Mouse (Mus musculus) heart, postnatal 10 days (tissue): Measurements from ENCODE around the gene Cse1l. TPM values are rescaled to one million over a fixed set of nuclear protein-coding genes. Genes with fewer than 3 reads are reported as not detected.

Source experiments
- DNase-seq, 2 experiments: peaks; one replicate each; pipeline ENCODE4 v3.0.0; 2021
- intact Hi-C: fragments of 180-260 bp; cut with DNase I; formaldehyde crosslinking; loops from one replicate; pipeline ENCODE4 v1.15.1; 2025
- total RNA-seq, 2 experiments: library from RNA; stranded (reverse); gene quantifications; 2 replicates each; pipeline ENCODE4 v1.2.3; 2021

The Cse1l gene
- total RNA-seq: 10 to 100 TPM; 48.0 to 53.0 TPM

DNA sequence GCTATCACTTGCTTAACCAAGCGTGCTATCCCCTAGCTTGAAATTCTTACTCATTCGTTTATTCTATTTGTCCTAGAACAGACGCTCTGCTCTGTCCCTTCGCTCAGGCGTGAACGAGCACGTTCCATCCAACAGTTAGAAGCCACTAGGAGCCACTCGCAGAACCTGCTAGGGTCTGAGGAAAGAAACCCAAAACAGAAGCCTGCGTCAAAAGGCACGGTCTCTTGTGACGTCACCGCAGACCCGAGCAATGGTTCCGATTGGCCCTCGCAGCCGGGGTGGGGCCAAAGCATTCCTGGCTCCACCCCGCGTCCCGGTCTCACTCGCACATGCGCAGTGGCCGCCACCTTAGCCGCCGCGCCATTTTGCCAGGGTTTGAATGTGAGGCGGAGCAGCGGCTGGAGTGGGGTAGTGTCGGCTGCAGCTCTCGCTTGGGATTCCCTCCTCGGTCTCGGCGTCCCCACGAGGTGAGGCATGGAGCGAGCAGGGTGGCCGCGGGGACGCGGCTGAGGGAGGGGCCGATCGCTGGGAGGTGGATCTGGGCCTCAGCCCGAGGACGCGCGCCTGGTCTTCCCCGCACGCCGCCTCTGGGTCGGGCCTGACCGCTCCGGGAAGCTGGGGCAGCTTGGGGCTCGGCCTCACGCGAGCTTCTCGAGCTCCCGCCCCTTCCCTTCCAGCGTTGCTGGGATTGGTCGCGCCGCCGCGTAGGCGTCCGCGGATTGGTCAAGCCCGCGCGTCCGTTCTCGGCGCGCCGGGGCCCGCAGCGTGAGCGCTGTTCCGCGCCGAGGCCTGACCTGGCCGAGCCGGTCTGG, at the start of gene Cse1l:
Gene Cse1l (plus strand): TSS at position 330 of the 812 bp plus-strand sequence.
- DNase-seq: peak; percentile 98 to 99
- intact Hi-C loops: no loop called here

- no peak for DNase-seq
- intact Hi-C loops: loop anchor here (5.0 kb wide), 1 partner anchor 264 kb away; no protein-coding TSS in a partner anchor
Measured at GRCm38 (mm10) chr2:166856366-166856765, 49.5 kb upstream of the Cse1l start.

DNA sequence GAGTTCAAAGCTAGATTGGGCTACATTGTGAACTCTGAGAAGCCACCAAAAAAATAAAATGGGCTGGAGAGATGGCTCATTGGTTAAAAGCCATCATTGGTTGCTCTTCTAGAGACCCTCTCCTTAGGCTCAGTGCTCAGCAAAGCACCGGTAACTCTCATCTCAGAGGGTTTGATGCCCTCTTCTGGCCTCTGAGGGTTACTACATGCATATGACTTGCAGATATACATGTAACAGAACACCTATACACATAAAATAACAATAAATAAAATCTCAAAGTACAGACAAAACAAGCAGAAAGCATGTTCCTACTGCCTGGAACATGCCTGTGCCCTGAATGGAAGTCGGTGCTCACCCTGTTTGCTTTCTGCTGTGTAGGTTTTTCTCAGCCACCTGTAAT, 48.7 kb upstream of the Cse1l start:
- DNase-seq: no peak
- intact Hi-C loops: loop anchor here (5.0 kb wide), 1 partner anchor 265 kb away; no protein-coding TSS in a partner anchor

DNA sequence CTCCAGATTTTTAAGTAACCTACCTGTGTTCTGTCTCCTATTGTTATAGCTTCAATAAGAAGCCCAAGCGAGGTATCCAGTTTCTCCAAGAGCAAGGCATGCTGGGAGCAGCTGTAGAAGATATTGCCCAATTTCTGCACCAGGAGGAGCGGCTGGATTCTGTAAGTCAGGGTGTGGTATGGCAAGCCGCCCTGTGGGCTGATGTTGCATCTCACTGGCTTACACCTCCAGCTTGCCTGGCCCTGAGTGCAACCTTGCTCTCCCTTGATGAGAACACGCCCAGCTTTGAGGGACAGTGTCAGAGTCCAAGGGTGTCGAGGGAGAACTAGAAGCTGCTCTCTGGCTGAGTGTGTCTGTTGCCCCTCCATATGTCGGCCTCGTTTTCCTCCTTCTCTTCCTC, 46.6 kb upstream of the Cse1l start:
- no peak for DNase-seq

DNA sequence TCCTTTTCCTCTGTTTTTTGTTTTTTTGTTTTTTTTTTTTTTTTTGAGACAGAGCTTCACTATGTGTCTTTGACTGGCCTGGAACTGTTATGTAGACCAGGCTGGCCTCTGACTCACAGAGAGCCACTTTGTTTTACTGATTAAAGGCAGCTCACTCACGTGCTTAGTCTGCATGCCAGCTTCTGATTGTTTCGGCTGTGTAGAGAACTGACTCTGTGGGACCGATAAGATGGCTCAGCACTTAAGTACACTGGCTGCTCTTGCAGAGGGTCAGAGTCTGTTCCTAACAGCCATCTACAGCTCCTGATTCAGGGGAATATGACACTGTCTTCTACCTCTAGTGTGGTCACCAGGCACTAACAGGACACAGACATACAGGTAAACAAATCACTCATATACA, 43.3 kb upstream of the Cse1l start:
- intact Hi-C loops: no loop called here
- DNase-seq: no peak

More for the DNA sequence above, 46.6 kb upstream of the Cse1l start:
- intact Hi-C loops: loop anchor here (5.0 kb wide), 1 partner anchor 267 kb away; no protein-coding TSS in a partner anchor

GRCm38 (mm10) chr2:166865476-166865875, 40.4 kb upstream of the Cse1l start:
- intact Hi-C loops: no loop called here
- no peak for DNase-seq

DNA sequence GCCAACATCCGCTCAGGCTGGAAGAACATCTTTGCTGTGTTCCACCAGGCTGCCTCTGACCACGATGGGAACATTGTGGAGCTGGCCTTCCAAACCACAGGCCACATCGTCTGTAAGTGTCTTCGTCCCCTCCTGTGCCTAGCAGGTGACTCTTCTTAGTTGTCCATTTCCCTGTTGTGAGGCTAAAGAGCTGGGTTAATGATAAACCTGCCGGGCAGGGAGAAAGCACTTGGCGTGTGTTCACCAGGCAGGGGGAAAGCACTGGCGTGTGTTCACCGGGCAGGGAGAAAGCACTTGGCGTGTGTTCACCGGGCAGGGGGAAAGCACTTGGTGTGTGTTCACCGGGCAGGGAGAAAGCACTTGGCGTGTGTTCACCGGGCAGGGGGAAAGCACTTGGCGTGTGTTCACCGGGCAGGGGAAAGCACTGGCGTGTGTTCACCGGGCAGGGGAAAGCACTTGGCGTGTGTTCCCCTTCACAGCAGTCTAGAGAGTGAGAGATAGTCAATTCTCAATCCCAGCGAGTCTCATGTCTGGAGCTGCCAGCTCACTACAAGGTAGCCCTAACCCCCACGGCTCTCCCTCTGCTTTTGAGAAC, 35.5 kb upstream of the Cse1l start:
- intact Hi-C loops: no loop called here
- no peak for DNase-seq

DNA sequence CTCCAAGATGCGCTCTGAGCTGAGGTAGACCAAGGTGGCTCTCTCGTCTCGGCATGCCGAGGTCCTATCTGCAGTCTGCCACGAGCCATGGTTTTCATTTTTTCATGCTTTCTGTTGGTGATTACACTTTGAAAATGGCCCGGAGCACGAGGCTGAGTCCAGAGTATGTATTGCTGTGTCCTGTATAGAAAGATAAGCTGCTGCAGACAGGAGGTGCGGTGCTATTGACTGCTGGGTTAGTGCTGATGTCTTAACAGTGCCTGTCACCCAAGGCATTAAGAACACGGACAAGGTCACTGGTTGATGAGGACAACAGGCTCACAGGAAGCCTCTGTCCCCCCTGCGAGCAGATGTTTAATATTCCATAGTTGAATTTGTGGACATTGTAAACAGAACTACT, 34.9 kb upstream of the Cse1l start:
- intact Hi-C loops: no loop called here

DNA sequence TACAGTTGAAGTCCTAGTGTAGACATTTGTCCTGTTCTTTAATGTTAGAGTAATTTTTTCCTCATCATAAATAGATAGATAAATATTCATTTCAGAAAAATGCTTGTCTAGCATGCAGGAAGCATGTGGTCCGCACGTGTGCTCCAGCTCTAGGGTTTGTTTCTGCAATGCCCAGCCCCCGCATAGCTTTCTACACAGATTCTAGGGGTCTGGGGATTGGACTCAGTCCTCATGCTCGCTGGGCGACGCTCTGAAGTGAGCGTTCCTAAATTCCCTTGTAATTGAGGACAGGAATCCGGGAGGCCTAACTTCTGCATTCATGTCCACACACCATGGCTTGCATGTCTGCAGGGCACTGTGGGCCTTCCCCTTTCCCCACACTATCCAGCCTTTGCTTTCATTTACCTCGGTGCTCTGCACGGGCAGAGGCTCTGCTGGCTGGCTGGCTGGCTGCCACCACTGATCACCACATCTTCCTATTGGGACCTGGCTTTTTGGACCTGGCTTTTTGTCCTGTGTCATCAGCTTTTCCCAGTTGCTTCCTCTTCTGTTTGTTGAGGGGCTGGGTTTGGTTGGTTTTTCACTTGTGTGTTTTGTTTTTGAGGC, 31.1 kb upstream of the Cse1l start:
- intact Hi-C loops: no loop called here

More for the DNA sequence above, 34.9 kb upstream of the Cse1l start:
- DNase-seq: no peak

GRCm38 (mm10) chr2:166875561-166875960, 30.3 kb upstream of the Cse1l start:
- DNase-seq: no peak

More for the DNA sequence above, 31.1 kb upstream of the Cse1l start:
- DNase-seq: peak; percentile 9 to 12

GRCm38 (mm10) chr2:166876331-166876730, 29.5 kb upstream of the Cse1l start:
- intact Hi-C loops: no loop called here

More at GRCm38 (mm10) chr2:166875561-166875960, 30.3 kb upstream of the Cse1l start:
- intact Hi-C loops: no loop called here

GRCm38 (mm10) chr2:166885066-166885465, 20.8 kb upstream of the Cse1l start:
- peak; percentile 24 to 25 for DNase-seq

More at GRCm38 (mm10) chr2:166876331-166876730, 29.5 kb upstream of the Cse1l start:
- DNase-seq: no peak

DNA sequence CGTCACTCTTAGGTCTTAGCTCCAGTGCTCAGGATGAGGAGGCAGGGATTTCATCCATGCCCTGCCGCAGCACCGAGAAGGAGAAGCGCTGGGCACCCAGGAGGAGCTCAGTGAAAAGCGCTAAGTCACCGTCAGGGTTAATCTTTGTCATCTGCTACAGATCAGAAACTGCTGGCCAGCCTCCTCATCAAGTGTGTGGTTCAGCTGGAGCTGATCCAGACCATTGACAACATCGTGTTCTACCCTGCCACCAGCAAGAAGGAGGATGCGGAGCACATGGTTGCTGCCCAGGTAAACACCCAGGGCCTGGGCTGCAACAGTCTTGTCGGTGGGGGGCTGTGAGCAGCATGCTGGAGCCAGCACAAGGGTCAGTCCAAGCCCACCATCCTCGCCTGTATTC, 20.2 kb upstream of the Cse1l start:
- intact Hi-C loops: no loop called here

More at GRCm38 (mm10) chr2:166885066-166885465, 20.8 kb upstream of the Cse1l start:
- intact Hi-C loops: no loop called here

GRCm38 (mm10) chr2:166886231-166886630, 19.6 kb upstream of the Cse1l start:
- intact Hi-C loops: no loop called here
- no peak for DNase-seq

More for the DNA sequence above, 20.2 kb upstream of the Cse1l start:
- DNase-seq: no peak

DNA sequence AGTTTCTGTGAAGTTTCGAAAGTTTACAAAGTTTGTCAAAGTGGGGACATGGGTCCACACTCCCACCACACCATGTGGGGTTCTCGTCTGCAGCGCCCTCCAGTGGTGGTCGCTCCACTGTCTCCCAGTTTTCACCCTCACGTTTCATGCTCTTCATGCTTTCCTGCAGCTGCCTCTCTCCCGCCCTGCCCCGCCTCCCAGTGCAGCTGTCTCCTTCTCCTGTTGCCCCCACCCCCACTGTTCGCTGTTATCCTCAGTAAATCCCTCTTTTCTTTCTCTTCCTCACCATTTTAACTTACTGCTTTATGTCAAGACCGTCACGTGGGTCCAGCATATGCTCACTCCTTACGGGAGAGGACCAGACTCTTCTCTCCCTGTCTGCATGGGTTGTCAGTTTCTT, 18.0 kb upstream of the Cse1l start:
- intact Hi-C loops: no loop called here
- DNase-seq: no peak

- intact Hi-C loops: no loop called here
- DNase-seq: no peak
Measured at GRCm38 (mm10) chr2:166891366-166891880, 14.4 kb upstream of the Cse1l start.

GRCm38 (mm10) chr2:166892158-166892680, 13.6 kb upstream of the Cse1l start:
- no peak for DNase-seq
- intact Hi-C loops: no loop called here

DNA sequence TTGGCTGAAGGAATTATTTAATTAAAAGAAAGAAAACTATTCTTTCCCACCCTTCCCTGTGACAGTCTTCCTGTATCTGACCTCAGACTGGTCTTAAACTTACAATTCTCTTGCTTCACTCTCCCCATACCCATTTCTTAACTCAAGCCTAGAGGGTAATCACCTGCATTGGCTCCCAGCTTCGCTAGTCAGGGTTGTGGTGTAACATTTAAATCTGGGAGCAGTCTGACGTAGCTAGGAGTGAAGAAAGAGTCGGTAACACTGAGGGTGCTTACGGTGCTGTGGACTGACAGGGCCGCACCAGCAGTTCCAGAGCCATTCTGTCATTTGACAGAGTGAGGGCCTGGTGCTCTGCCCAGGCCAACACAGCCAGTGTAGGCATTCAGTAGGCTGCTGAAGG, 12.8 kb upstream of the Cse1l start:
- DNase-seq: no peak
- intact Hi-C loops: no loop called here

GRCm38 (mm10) chr2:166896368-166896767, 9.5 kb upstream of the Cse1l start:
- no peak for DNase-seq
- intact Hi-C loops: no loop called here

DNA sequence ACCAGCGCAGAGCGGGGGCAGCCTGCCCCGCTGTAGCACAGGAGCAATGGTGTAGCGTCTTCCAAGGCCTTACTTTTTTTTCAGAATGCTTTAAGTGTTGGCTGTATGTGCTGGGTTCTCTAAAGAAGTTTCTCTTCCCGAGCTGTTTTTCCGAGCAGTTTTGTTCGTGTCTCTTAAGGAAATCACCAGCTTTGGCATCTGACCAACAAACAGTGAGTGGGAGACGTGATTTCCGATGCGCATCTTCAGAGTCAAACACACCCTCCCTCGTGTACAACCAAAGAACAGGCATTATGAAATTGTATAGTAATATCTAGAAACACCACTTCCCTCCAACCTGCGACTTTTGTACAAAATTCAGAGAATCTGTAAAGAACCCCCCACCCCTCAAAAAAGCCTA, 8.9 kb upstream of the Cse1l start:
- no peak for DNase-seq
- intact Hi-C loops: no loop called here

DNA sequence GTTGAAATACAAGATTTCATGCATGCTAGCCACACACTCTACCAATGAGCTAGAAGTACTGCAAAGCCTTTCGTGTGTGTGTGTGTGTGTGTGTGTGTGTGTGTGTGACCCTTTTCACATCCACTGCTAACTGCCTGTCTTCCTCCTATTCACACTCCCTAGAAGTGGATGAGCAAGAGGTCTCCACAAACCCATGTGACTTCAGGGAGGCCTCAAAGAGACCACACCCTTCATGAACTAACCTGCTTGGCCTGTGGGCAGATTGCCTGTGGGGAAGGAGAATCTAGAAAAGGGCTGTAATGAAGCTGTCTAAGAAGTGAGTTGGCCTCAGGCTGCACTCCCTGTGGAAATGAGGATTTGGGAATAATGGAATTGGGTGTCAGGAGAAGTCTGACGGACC, 6.7 kb upstream of the Cse1l start:
- intact Hi-C loops: no loop called here
- DNase-seq: no peak
